Mouse (Mus musculus): Measurements from ENCODE around the gene Mrgpra4. TPM values are rescaled to one million over a fixed set of nuclear protein-coding genes. Genes with fewer than 3 reads are reported as not detected.

Gene Mrgpra4
- polyA plus RNA-seq (2016; fragmentation: Nextera tagmentation; extraction: Ambion mirVana), result not detected in 2 replicates

DNA sequence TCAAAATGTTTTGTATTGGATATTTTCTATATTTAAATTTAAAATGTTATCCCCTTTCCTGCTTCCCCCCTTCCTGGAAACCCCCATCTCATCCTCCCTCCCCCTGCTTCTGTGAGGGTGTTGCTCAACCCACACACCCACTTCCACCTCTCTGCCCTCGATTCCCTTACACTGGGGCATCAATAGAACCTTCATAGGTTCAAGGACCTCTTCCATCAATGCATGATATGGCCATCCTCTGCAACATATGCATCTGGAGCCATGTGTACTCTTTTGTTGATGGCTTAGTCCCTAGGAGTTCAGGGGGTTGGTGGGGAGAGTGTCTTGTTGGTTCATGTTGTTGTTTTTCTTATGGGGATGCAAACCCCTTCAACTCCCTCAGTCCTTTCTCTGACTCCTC lies at the start of gene Mrgpra4:
TSS of gene Mrgpra4 (minus strand) at position 101 of the 400 bp plus-strand sequence.
- Histone ChIP-seq H3K4me3 (no peak within 1 kb of the TSS), H3K9me3 (replicated peaks) (no peaks in the 10 kb centered on the region), H3K27ac (no peak within 1 kb of the TSS), H3K27me3 (ENCODE audit: low read depth, poor library complexity, severe bottlenecking) (no peaks in the 10 kb centered on the region), H3K4me1 (no peaks in the 10 kb centered on the region), H3K36me3 (no peaks in the 10 kb centered on the region)
- DNase-seq (ENCODE audit: low spot score), result no peak
- 73% methylated on average over 1 of the region's 1 CpGs for WGBS

DNA sequence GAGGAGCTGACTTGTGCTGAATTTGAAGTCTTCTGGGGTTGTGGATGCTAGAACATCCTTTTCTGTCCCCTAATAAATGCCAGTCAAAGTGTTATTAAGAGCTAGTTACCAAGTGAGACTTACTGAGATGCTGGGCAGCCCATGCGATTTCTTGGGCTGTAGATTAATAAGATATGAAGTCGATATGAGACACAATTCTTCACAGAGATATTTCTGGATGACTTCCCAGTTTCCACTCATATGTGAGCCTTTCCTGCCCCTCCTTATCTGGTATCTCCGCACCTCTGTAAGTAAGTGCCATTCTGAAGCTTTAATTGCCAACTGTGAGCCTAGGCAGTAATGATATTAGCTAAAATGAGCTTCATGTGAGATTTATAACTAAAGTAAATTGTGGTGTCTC lies 45.6 kb upstream of the Mrgpra4 start, which contains the start of gene Mrgprx1:
TSS of gene Mrgprx1 (minus strand) at position 101 of the 400 bp plus-strand sequence.
- H3K27me3 ChIP-seq (ENCODE audit: low read depth, poor library complexity, severe bottlenecking), result no peaks in the 10 kb centered on the region
- WGBS, result 88% methylated on average over 3 of the region's 3 CpGs
- DNase-seq (ENCODE audit: low spot score), result no peak
- no peaks in the 10 kb centered on the region for H3K4me1 ChIP-seq
- H3K9me3 ChIP-seq (replicated peaks), result 0 out of 2 replicates have a peak, but pooled peaks cover 1% of the 10 kb centered on the region
- H3K4me3 ChIP-seq, result no peak within 1 kb of the TSS
- no peak within 1 kb of the TSS for H3K27ac ChIP-seq
- no peaks in the 10 kb centered on the region for H3K36me3 ChIP-seq

DNA sequence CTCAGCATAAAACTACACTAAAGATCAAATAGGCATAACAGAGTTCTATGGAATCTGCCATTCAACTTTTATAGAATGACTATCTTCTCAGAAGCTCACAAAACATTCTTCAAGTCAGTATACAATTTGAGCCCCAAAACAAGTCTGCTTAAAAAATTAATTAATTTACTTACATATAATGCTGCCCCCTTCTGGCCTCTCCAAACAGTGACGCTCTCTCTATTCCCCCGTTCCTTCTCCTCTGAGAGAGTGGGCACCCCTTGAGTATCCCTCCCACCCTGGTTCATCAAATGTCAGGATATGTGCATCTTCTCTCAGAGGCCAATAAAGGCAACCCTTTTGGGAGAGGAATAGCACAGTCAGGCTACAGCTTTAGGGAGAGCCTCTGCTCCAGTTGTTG lies 36.0 kb upstream of the Mrgpra4 start:
- no peak overlapping the region for H3K27ac ChIP-seq
- 51% methylated on average over 2 of the region's 2 CpGs for WGBS
- H3K27me3 ChIP-seq (ENCODE audit: low read depth, poor library complexity, severe bottlenecking), result no peaks in the 10 kb centered on the region
- no peak overlapping the region for H3K4me3 ChIP-seq
- H3K4me1 ChIP-seq, result no peaks in the 10 kb centered on the region
- H3K36me3 ChIP-seq, result no peaks in the 10 kb centered on the region
- H3K9me3 ChIP-seq (replicated peaks), result no peaks in the 10 kb centered on the region
- DNase-seq (ENCODE audit: low spot score), result no peak

DNA sequence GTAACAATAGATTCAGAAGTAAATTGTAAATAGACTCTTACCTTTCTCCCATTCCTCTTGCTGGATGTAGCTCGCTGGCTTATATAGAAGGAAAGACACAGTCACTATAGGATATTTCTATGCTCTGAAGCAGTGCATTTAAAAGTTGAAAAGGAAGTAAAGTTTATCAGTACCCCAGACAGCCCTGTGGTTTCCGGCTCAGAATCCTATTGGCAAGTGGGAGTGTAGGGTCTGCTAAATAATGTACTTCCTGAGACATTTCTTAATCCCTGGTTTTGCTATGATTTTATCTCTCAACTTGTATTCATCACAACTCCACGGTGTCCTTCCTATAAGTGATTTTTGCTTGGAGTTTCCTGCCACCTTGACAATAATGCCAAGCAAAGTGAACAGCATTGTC lies 13.8 kb upstream of the Mrgpra4 start:
- Histone ChIP-seq H3K27me3 (ENCODE audit: low read depth, poor library complexity, severe bottlenecking) (no peaks in the 10 kb centered on the region), H3K9me3 (replicated peaks) (no peaks in the 10 kb centered on the region), H3K36me3 (no peaks in the 10 kb centered on the region), H3K27ac (no peak overlapping the region), H3K4me1 (no peaks in the 10 kb centered on the region), H3K4me3 (no peak overlapping the region)
- 84% methylated on average over 3 of the region's 3 CpGs for WGBS
- no peak for DNase-seq (ENCODE audit: low spot score)

DNA sequence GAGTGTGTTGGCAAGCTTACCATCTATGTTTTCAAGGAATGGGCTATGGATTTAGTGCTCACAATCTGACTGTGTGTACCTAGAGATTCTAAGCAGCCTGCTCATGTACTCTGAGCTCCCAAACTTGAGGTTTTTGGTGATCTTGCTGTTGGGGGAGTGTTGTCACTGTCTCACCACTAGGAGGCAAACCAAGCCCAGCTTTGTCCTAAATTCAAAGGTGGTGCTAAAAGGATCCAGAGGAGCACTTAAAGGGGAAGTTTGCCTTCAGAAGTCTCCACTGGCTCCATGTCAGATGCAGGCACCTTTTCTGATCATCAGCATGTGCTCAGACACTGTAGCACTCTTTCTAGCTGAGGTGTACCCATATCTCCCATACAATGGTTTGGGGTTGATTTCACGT lies 4.9 kb upstream of the Mrgpra4 start:
- no peak overlapping the region for H3K27ac ChIP-seq
- H3K27me3 ChIP-seq (ENCODE audit: low read depth, poor library complexity, severe bottlenecking), result no peaks in the 10 kb centered on the region
- 59% methylated on average over 1 of the region's 1 CpGs for WGBS
- H3K9me3 ChIP-seq (replicated peaks), result no peaks in the 10 kb centered on the region
- no peaks in the 10 kb centered on the region for H3K36me3 ChIP-seq
- DNase-seq (ENCODE audit: low spot score), result no peak
- H3K4me3 ChIP-seq, result no peak overlapping the region
- no peaks in the 10 kb centered on the region for H3K4me1 ChIP-seq

Other genes starting within 250 kb of the Mrgpra4 start
- gene Mrgprx1, start 45.5 kb upstream of the Mrgpra4 start, polyA plus RNA-seq (2016; fragmentation: Nextera tagmentation; extraction: Ambion mirVana), result not detected in 2 replicates
- not detected in 2 replicates for gene Mrgprb5, start 186.9 kb upstream of the Mrgpra4 start, polyA plus RNA-seq (2016; fragmentation: Nextera tagmentation; extraction: Ambion mirVana)
- not detected in 2 replicates for gene Mrgprb4, start 217.2 kb upstream of the Mrgpra4 start, polyA plus RNA-seq (2016; fragmentation: Nextera tagmentation; extraction: Ambion mirVana)

Data from limb, embryonic 10.5 days (tissue).